Mouse (Mus musculus): Measurements from ENCODE around the gene Il17ra.

The Il17ra gene

DNA sequence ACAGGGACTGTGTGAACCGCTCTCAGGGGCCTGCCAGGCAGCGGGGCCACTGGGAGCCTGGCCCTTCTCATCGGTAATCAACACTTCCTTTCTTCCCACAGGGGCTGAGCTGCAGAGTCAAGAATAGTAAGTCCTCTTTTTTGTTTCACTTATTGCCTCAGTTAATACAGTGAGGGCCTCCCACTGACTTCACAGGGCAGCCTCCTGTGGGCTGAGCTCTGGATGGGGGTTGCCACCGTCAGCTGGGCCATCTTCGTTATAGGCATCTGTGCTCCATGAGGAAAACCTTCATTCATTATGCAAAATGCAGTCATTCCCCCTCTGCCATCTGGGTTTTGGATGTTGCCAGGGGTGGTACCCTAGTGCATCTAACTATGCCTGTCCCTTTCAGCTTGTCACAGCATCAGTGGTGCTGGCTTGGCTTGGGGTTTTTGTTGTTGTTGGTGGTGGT is 9.0 kb downstream of the Il17ra start:
- no peak for DNase-seq

DNA sequence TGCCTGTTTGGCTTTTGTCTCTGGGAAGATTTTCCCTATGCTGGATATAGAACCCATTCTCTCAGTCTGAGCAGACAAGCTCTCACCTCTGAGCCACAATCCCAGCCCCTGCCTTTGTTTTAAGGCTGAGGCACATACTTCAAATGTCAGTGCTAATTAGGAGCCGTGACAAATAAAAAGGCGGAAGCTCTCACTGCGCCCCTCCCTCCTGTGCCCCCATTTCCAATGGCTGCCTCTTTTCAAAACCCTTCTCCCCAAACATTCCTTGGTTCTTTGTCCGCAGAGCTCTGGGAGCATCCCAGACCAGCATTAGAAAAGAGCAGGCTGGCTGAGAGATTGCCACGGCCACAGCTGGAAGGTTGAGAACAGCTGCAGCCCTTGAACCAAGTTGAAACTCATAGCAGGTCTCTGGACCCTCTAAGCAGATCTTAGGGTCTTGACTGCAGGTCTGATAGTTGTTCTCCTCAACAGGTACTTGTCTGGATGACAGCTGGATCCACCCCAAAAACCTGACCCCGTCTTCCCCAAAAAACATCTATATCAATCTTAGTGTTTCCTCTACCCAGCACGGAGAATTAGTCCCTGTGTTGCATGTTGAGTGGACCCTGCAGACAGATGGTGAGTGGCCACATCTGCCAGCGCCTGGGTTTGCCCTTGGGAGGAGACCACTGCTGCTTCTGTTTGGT is 9.6 kb downstream of the Il17ra start:
- DNase-seq = no peak

DNA sequence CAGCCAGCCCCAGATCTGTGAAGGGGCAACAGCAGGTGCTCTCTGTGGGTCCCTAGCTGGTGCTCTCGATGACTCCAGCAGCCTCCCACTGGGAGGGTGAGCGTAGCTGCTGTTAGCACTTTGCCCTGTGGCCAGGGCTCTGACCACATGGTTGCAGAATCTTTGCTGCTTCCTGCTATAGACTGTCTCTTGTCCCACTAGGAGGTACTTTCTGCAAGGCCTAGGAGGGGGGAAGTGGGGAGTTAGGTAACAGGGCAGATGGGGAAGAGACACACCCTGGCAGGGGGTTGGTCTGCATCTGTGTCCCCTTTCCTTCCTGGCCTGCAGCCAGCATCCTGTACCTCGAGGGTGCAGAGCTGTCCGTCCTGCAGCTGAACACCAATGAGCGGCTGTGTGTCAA is 10.4 kb downstream of the Il17ra start:
- DNase-seq = peak; percentile 57 to 65

DNA sequence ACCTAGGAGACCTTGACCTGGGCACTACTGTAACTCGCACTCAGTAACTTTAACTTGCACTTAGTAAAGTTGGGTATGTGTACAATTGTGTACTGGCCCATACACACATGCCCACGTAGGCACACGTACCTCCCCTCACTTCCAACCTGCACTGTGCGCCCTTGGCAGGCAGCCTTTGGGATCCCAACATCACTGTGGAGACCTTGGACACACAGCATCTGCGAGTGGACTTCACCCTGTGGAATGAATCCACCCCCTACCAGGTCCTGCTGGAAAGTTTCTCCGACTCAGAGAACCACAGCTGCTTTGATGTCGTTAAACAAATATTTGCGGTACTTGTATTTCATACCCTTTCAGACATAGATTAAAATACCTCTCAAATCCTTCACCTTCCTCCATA is 12.2 kb downstream of the Il17ra start:
- peak; percentile 65 to 75 for DNase-seq

DNA sequence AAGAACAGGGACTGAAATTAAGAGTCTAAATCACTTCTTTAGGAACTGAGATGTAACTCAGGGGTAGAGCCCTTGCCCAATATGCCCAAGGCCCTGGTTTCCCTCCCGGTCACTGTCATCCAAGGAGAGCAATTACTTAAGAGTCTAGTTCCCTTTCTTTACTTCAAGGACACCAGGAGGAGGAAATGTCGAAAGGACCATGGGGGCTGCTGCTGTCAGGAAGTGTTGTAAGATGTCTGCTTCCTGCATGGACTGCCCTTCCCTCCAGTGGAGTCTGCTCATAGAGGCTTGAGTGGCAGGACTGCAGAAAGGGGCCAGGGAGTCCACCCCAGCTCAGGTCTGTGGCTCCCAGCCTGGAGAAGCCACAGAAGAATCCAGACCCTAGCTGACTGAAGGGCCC is 16.3 kb downstream of the Il17ra start:
- DNase-seq = no peak

DNA sequence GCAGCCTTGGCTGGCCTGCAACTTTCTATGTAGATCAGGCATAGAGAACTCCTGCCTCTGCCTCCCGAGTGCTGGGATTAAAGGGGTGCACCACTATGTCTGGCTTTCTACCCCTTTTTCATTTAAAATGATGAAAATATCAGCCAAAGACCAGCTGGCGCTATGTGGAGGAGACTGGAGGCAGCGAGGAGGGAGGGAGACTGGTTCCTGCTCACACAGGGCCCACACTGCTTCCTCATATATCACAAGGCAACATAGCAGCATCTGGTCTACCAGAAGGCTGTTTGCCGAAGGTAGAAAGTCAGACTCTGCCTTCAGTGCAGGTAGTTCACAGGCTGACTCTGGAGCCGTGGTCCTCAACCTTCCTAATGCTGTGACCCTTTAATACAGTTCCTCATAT is 17.3 kb downstream of the Il17ra start:
- no peak for DNase-seq

DNA sequence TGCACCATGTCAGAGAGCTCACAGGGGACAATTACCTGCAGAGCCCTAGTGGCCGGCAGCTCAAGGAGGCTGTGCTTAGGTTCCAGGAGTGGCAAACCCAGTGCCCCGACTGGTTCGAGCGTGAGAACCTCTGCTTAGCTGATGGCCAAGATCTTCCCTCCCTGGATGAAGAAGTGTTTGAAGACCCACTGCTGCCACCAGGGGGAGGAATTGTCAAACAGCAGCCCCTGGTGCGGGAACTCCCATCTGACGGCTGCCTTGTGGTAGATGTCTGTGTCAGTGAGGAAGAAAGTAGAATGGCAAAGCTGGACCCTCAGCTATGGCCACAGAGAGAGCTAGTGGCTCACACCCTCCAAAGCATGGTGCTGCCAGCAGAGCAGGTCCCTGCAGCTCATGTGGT is 18.5 kb downstream of the Il17ra start:
- peak in 1 of 2 experiments; percentile 69 for DNase-seq

DNA sequence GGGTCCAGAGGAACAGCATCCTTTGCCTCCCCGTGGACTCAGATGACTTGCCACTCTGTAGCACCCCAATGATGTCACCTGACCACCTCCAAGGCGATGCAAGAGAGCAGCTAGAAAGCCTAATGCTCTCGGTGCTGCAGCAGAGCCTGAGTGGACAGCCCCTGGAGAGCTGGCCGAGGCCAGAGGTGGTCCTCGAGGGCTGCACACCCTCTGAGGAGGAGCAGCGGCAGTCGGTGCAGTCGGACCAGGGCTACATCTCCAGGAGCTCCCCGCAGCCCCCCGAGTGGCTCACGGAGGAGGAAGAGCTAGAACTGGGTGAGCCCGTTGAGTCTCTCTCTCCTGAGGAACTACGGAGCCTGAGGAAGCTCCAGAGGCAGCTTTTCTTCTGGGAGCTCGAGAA is 19.0 kb downstream of the Il17ra start:
- no peak for DNase-seq

DNA sequence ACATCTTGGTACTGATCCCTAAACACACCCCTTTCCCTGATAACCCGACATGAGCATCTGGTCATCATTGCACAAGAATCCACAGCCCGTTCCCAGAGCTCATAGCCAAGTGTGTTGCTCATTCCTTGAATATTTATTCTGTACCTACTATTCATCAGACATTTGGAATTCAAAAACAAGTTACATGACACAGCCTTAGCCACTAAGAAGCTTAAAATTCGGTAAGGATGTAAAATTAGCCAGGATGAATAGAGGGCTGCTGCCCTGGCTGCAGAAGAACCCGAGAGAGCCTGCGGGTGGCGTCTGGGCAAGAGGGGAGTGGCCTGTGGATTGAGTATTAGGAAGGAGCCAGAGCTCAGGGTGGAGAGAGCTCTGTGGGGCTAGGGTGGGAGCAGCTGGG is 19.7 kb downstream of the Il17ra start:
- DNase-seq = no peak

DNA sequence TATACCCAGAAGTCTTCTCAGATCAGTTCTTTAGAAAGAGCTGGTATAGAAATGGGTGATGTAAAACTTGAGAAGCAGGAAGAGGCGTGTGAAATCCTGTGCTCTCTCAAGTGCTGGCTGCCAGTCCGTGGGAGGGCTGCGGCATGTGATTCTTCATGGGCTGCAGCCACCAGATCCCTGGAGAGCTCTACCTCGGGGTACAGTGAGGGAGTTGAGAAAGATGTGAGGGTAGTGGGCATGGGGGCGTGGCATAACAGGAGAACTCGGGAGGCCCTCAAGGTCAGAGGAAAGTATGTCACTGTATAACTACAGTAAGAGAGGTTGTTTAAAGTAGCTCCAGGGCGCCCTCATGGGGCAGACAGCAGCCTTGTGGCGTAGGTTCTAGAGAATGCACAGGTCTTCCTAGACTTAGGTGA is 20.2 kb downstream of the Il17ra start:
- peak; percentile 57 to 80 for DNase-seq

DNA sequence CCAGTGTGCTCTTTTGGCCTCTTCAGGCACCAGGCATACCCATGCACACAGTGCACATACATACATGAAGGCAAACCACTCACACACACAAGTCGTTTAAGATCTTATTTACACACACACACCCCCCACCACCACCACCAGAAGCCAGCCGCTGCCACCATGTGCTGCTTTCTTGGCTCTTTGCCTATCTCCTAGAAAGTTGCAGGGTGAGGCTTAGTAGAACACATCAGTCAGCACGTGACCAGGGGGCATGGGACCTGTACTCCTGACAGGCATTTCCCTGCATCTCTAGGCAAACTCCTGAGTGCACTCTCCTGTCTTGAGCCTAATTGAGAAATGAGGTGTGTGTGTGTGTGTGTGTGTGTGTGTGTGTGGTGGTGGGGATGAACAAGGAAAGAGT is 22.0 kb downstream of the Il17ra start:
- no peak for DNase-seq

DNA sequence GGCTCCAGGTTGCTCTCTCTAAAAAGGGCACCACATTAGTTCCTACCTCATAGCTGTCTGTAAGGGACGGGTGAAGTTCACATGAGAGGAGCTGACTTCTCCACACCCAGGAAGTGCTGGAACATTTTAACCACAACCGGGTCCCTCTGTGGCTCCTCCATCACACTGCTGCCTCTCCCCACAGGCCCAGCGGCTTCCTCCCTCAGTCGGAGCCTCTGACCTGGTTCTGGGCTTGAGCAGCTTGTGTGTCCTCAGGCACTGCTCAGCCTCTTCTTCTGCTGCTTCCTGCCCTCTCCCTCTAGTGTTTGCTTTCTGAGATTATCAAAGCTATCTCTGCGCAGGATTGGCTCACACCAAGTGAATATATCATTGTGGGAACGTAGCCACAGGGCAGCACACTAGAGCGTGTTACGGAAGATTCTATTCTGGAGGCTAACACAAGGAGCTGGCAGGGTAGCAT is 23.0 kb downstream of the Il17ra start:
- DNase-seq = no peak

DNA sequence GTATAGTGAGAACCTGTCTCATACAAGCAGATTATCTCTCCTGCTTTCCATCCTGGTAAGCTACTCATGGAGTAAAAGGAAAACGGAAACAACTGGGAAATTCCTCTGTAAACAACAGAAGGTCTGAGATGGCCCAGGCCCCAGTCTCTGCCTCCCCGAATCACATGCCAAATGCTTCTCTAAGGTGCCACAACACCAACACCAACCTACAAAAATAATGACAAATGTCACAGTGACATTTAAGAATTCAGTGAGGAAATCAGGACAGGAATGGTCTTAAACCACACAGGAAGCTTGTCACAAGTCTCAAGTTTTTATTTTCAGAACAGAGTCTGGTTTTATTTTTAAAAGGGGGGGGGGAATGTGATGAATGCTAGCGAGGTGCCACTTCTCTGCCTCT is 25.6 kb downstream of the Il17ra start:
- no peak for DNase-seq

DNA sequence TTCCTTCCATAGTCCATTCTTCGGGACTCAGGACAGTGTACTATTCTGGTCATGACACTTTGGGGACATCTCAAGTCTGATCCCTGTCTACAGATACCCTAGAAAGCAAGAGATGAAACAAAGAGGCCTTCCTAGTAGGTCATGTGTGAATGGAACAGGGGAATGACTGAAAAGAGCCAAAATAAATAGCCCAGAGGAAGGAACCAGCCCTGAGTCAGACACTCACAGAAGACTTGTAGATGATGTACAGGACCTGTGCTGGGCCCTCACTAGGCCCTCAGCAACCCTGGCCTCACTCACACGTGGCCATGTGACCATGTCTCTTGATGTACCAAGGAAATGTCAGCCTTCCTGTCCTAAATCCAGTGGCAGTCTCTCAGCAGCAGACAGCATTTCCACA is 26.4 kb downstream of the Il17ra start:
- DNase-seq = no peak

DNA sequence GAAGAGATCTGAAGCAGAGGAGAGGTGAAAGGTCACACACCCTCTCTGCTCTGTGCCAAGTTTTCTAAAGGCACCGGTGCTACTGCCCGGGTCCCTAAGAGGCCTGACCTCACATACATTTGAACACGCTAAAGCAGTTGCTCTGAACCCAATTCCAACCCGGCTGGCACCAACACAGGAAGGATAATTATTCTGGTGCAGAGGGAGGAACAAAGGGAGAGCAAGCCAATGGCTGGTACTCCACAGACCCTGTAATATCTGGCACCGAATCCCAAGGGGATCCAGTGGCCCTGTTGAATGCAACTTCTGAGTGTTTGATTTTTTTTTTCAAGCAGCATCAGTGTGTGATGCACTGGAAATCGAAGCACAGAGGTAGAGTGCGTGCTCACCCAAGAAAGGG is 28.0 kb downstream of the Il17ra start:
- DNase-seq = no peak

DNA sequence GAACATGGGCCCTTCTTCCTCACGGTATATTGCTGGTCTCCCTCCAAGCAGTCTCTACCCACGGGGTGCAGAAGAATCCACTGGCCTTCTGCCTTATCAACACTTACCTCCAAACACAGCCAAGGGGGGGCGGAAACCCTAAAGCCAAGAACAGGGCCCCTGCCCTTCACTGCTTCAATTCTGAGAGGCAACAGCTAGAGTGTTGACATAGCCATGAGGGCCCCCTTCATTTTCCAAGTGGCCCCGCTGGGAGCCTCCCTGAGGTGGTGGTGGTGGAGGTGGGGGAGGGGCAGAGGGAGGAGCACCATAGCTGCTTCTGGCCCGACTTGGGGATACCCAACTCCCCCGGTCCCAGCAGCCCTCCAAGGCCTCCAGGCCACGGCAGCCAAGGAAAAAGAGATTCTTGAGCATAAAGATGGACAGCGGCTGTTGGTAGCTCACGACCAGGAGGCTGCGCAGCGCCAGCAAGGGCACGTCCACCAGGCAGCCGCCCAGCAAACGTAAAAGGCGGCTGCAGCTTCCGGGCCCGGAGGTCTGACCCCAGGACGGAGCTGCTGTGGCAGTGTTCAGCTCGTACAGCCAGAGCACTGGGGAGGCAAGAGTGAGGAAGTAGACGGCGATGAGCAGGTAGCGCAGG is 28.9 kb downstream of the Il17ra start:
- DNase-seq = no peak

DNA sequence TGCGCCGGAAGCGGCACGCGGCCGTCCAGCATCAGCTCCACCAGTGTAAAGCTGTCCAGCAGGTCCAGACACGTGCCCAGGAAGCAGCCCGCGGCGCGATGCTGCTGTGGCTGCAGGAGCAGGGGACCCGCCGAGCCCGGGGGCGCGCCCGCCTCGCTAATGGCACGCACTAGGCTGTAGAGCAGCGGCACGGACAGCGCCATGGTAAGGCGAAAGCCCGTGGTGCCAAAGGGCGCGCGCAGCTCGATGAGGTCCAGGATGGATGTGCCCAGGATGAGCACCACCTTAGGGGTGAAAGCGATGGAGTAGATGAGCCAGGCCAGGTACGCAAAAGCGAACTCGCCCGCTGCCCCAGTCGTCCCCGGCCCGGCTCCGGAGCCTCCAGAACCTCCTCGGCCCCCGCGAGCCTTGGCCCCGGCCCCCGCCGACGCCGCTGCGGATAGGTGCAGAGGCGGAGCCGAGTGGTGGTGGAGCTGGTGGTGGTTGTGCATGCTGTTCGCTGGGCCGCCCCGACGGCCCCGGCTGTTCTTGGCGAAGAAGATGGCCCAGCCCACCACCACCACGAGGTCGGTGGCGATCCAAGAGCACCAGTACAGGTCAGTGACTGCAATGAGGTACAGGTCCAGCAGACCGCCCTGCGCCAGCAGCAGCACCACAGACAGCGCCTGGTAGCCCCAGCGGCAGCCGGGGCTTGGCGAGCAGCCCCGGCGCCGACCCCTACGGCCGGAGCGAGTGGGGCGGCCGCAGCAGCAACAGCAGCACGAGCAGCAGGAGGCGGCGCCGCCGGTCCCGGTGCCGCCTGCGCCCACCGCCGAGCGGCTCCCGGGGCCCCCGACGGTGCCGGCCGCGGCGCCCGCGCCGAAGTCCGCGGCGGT is 29.7 kb downstream of the Il17ra start:
- DNase-seq = peak in 1 of 2 experiments; percentile 58

DNA sequence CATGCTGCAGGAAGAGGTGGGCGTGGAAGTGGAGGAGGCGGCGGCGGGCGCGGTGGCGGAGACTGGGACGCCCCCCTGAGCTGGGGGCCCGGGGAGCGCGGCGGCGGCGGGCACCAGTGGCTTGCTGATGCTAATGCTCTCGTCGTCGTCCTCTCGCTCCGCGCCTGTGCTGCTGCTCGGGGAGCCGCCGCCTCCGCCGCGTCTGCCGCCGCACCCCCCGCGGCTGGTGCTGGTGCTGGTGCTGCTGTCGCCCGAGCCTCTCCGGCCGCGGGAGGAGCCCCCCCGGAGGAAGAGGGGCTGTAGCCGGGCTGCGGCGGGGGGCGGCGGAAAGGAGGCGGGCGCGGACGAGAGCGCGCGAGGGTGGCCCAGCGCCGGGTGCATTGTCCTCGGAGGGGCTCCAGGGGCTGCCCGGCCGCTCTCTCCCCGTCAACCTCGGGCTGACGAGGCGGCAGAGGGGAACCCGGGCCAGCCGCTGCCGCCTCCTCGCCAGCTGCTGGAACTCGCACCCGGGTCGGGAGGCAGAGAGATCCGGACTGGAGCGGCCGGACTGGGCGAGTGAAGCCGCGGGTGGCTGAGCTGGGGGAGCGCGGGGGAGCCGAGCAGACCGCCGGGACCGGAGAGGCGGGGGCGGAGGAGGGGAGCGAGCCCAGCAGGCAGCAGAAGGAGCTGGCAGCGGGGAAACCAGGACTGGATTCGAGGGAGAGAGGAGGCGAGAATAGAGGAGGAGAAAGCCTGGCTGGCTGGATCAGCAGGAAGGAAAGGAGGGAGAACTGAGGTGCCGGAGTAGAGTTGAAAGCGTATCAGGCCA is 30.5 kb downstream of the Il17ra start, which contains the start of gene Tmem121b:
Tmem121b (minus strand) TSS at position 434 of the 808 bp plus-strand sequence.
- peak in 1 of 2 experiments; percentile 59 for DNase-seq

DNA sequence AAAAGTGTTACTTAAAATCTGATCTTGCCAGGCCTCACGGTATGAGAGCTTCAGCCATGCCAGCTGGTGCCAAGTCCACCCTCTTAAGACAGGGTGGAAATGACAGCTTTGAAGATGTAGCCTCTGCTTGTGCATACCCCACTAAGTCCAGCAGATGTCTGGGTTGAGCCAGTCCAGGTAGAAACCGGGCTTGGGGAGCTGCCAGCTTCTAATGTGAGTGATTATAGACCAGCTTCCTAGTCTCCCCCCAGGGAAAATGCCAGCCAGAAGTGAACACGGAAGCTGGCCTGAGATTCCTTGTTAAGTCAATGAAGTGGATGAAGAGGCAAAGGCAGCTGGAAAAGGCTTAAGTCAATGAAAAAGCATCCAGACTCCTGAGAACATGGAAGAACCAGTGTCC is 33.5 kb downstream of the Il17ra start:
- peak in 1 of 2 experiments; percentile 21 for DNase-seq

DNA sequence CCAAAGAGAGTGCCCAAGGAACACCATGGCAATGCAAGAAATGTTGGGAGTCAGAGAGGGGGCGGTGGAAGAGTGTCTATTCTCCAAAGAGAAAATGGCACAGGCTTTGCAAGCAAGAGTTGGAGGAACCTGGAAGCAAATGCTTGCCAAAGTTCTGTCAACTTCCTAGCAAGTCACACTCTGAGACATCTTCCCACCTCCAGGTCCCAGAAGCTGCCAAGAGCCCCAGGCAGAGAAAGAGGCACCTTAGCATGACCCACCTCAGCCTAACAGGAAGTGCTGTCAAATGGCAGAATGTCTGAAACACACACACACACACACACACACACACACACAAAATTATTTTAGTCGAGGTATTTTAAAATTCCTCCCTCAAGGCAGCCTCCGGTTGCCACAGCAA is 41.0 kb downstream of the Il17ra start:
- no peak for DNase-seq

DNA sequence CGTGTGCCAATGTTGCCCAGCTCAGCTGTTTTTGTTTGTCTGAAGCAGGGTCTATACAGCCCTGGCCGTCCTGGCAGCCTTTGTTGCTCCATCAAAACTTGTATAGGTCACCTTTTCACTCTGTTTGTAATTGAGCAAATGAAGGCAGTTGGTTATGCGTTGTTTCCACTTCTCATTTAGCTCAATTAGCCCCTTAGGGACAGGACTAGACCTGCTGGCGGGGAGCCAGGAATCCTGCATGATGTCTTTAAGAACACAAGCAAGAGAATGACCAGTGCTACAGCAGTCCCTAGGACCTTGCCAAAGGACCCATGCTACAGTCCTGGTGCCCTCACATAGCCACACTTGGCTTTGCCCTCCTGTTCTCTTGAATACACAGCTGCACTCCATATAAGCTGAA is 42.5 kb downstream of the Il17ra start:
- DNase-seq = peak; percentile 33 to 53

DNA sequence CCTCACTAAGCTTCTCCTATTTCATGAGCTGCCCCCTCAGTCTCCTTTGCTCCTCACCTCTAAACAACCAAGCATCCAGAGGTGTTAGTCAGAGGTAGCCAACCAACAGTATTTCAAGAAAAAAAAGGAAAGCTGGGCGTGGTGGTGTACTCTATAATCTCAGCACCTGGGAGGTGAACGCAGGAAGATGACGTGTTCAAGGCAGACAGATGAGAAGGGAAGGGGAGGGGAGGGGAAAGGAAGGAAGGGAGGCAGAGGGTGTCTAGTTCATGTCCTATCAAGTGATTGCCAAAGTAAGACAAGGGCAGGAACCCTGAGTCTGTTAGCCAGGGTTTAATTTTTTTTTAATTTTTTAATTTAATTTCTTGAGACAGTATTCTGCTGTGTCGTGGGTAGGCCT is 45.6 kb downstream of the Il17ra start:
- DNase-seq = no peak

DNA sequence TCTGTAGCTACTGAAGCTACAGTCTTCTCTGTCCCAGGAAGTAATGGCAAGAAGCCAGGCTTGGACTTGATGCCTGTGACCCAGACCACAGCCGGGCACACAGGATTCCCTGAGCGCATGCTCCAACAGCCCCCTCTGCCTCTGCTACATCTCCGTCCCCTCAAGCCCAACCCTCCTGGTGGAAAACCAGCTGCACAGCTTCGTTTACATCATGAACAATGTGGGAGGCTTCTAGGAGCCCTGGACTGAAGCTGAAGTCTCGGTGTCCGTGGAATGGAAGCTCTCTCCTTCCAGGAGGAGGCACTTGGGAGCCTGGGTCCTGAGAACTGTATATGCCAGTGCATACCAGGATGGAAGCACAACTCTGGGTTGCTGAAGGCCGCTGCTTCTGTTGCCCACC is 46.9 kb downstream of the Il17ra start:
- DNase-seq = no peak

Data from kidney, postnatal 36 days (tissue).